Mouse (Mus musculus): ENCODE data around the gene Aqp2.
A peak's percentile ranks its signal among the peaks of the same experiment; 100 is the strongest.

The Aqp2 gene

DNA sequence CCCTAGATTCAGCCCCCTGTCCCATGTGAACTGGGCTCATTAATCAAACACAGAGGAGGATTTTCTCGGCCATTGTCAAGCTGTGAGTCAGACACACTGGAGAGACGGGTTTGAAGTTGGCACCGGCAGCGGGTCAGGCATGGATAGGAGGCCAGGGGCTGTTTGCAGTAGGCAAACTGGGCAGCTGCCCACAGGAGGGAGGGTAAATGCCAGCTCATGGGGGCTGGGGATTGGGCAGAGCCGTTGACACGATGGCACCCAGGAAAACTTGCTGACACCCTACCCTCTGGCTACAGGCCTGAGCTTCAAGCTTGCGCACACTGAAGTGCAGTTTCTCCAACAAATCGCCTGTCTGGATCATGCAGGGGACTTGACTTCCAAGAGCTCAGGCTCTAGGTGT lies 13.3 kb downstream of the Aqp2 start:
- no peak for DNase-seq

DNA sequence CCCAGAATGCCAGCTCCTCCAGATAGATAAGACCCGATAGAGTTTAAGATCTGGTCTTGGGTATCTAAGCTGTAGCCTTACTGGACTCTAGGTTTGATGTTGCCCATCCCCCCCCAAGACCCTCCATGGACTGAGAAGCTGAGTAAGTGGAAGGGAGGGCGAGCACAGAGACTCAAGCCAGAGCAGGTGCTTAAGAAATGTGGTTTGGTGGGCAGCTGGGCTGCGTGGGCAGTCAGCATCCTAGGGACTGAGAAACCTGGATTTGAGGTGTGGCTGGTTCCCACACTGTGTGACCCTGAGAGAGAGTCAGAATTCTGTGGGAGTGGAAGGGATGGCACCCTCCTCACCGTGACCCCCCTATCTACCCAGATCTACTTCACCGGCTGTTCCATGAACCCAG lies 14.0 kb downstream of the Aqp2 start:
- no peak for DNase-seq

DNA sequence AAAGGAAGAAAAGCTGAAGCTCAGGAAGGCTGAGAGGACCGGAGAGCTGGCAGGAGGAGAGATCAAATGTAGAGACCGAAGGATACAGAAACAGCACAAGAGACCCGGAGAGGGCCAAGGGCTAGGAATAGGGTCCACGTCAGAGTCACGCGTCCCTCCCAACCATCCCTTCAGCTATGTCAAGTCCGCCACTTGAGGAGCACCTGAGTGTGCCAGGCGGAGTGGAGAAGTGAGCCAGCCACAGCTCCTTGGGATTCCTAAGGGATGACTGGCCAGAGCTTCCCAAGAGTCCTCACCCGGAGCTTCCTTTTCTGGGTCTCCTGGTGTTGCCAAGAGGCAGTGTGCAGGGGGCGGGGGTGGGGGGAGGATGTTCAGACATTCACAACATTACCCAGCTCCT lies 16.1 kb downstream of the Aqp2 start:
- no peak for DNase-seq

DNA sequence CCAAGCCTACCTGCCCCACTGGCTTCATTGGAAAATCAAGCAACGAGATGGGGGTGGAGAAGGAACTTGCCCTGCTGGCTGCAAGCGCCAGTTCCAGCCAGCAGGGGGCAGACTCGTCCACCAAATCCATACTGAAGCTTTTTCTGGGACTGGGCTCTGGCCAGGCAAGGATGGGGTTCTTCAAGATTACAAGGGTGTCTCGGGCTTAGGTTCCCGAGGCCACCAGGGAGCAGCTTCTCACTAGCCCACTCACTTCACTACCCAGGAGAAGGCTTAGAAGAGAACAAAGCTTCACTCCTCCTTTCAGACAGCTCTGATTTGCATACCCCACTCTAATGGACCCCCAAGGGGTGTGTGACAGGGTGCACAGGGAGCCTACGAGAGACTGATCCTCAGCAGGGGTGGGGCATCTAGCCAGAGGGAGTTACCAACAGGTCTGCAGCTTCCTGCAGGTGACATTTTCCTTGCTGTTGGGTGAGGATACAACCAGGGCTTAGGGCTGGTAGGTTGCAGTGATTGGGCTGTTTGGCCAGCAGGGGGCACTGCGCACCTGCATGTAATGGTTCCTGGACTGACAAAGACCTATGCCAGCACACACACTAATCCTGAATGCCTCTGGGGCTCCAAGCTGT lies 17.3 kb downstream of the Aqp2 start:
- DNase-seq, result peak; percentile 86

DNA sequence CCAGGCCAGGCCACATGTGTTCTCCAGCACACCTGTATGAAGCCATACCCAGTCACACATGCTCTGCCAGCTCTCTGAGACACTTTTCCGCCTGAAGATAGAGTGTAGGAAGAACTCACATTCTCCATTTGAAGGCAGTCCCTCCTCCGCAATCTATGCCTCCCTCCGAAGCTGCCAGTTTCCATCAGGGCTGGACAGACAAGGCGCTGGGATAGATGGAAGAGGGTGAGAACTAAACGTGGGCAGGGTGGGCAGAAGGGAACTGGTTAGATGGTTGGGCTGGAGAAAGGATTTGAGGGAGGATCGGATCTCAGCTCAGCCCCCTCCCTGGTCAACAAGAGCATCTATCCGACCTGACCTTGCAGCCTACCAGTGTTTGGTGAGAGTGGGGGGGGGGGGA lies 18.0 kb downstream of the Aqp2 start:
- DNase-seq, result no peak

DNA sequence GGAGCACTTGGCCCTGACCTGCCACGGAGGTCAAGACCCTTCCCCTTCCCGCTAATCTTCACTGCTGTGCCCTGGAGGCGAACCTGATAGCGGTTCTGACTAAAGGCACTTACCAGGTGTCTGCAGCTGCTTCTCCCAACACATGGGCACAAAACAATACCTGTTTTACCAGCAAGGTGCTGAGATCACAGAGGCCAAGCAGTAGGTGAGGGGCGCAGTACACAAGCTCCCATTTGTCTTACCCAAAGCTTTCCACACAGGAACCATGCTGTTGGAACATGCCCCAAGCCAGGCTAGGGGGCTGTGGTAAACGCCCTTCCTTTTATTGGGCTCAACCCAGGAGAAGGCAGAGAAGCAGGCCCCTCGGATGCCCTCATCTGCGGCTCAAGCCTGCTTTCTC lies 18.7 kb downstream of the Aqp2 start:
- DNase-seq, result no peak

DNA sequence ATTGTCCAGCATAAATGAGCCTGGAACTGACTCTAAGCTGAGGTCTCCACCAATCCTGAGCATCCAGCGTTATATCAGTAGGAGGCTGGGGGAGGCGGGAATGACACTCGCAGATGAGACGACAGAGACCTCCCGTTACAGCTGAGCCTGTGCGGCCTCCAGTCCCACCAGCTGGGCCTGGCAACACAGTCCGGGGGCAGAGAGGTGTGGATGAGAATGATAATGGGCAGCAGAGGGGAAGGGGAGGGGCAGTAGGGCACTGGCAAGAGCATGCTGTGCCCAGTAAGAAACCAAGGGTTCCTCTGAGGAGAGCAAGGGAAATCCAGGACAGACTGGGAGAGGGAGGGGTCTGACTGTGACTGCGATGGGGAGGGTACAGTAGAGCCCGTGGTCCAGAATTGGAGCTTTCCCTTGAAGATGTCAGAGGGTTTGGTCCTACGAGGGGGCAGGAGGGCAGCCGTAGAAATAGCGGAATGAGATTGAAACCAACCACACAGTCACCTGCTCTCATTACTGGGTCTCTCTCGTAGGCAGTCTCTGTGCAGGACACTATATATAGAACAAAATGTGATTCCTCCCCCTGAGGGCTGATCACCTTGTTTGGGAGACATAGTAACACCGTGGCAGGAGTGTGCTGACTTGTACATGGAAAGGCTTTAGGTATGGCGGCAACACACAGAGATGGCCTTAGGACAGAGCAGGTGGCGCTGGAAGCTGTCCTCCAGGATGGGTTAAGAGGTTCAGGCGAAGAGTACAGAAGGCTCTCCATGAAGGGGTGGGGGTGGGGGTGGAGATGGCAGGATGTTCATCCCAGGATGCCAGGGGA lies 20.6 kb downstream of the Aqp2 start:
- DNase-seq, result no peak

DNA sequence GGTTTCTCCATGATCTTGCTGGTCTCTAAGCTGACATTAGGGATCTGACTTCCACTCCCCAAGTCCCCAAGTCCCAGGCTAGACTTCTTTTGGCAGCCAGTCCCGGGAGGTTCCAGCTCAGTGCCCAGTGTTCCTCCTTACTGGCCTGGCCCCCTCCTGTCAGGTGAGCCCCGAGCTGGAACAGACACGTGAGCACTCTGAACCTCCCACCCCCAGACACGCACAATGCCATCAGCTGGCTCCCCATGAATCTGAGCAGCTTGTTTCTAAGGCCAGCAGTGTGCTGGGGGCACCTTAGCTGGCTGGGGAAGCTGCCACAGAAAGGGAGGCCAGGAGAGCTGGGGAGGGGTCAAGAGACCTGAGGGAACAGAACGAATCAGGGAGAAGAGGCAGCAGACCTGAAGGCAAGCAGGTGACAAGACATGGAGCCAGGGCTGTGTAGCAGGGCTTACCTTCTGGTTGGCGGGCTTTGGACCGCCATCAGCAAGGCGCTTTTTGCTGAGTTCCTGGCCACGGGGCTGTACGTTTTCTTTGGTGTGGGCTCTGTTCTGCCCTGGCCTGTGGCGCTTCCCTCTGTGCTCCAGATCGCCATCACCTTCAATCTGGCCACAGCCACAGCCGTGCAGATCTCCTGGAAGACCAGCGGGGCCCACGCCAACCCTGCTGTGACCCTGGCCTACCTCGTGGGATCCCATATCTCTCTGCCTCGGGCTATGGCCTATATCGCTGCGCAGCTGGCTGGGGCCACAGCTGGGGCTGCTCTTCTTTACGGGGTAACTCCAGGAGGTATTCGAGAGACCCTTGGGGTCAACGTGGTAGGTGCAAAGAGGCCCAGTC lies 22.3 kb downstream of the Aqp2 start, which contains the start of gene Aqp6:
TSS of gene Aqp6 (plus strand) at position 415 of the 837 bp plus-strand sequence.
- DNase-seq, result no peak

DNA sequence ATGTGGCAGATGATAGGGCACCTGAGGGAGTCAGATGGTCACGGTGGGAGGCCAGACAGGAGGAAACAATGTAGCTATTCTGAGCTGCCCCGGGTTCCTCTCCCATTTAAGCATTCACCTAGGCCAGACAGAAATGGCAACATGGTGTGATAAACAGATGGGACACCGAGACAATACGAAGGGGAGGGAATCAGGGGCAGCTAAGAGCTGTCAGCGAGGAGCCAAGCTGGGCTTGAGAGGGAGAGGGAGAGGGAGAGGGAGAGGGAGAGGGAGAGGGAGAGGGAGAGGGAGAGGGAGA lies 22.9 kb downstream of the Aqp2 start:
- DNase-seq, result no peak

DNA sequence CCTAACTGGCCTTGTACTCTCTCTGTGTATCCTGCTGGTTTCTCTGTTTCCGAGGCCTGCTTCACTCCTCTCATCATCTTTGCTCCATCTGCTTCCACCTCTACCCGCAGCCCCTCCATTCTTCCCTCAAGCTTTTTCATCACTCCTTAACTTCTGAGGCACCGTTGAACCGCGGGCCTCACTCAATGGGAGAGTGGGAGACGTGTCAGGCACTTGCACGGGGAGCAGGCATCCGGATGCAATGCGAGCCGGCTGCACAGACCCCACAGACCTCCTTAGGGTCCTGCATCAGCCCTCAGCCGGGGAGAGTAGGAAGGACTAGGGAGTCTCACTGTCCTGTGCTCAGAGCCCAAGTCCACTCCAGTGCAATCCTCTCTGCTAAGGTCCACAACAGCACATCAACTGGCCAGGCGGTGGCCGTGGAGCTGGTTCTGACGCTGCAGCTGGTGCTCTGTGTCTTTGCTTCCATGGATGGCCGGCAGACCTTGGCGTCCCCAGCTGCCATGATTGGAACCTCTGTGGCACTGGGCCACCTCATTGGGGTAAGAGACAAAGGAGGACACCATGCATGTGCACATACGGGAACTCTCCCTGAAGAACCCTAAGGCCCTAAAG lies 23.5 kb downstream of the Aqp2 start:
- no peak for DNase-seq

DNA sequence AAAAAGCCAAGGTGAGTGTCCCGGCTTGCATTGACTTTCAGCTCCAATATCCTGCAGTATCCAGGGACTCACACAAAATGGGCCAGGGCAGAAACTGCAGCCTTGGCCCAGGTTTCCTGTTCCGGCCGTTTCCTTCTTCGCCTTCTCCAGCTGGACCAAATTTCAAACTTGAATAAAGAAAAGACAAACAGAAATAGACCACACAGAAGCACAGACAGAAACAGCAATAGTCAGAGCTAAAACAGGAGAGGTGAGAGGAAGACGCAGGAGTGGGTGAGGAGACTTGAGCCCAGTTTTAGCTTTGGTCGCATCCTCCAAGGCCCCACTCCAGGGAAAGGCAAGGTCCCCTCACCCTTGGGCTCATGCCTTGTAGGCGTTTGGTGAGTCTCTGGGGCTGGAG lies 24.4 kb downstream of the Aqp2 start:
- DNase-seq, result no peak

DNA sequence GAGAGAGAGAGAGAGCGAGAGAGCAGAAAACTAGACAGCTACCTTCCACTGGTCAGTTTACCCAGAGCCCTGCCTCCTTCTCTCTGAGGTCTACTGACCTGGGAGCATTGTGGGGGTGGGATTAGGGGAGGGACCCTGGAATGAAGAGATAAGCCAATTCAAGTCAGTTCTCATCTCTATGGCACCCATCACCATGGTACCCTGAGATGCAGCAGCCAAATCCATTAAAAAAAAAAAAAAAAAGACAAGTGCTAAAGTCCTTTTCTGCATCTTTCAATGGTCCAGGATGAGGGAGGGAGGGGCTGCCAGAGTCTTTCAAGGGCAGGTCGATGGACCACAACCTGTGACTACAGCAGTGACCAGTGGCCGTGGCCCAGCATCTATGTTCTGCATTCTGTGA lies 26.7 kb downstream of the Aqp2 start:
- DNase-seq, result no peak

DNA sequence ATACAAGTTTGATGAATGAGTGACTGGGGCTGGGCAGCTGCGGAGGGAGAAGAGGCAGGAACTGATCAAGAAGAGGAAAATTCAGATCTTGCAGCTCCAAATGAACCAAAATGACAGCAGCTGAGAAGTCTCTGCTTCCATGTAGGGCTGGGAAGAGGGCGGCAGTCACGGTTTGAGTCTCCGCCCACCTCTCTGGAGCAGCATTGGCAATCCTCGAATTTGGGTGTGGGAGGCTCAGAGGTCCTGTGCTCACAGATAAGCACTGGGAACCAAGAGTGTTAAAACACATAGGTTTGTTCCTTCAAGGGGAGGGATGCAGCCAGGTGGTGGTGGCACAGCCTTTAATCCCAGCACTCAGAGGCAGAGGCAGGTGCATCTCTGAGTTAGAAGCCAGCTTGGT lies 27.7 kb downstream of the Aqp2 start:
- DNase-seq, result no peak

DNA sequence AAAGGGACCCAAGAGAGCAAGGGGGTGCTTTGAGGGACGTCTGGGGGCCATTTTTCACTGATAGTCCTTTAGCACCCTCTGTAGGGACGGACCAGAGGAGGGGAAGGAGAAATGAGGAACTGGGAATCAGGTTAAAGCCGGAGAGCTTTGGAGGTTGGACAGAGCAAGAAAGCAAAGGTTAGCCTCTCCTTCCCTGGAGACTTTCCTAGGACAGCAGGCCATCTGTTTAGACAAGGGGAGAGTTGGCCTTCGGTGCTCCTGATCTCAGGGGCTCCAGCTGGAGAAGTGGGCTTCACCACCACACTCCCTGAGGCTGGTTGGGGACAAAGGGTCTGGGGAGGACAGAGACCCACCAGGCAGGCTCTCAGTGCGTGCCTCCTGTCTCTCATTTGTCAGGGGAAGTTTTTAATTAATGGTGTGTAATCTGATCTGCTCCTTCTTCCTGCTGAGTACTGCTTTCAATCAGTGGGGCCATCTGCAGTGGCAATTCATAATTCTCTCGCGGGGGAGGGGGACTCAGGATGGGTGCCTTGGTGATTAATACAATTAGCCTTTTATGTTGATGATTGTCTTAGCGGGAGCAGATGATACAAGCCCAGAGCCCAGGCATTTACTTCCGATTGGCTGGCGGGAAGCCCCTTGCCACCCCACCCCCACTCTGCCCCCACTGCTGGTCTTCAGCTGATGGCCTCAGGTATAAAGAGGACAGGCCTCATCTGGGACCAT lies 28.7 kb downstream of the Aqp2 start:
- no peak for DNase-seq

DNA sequence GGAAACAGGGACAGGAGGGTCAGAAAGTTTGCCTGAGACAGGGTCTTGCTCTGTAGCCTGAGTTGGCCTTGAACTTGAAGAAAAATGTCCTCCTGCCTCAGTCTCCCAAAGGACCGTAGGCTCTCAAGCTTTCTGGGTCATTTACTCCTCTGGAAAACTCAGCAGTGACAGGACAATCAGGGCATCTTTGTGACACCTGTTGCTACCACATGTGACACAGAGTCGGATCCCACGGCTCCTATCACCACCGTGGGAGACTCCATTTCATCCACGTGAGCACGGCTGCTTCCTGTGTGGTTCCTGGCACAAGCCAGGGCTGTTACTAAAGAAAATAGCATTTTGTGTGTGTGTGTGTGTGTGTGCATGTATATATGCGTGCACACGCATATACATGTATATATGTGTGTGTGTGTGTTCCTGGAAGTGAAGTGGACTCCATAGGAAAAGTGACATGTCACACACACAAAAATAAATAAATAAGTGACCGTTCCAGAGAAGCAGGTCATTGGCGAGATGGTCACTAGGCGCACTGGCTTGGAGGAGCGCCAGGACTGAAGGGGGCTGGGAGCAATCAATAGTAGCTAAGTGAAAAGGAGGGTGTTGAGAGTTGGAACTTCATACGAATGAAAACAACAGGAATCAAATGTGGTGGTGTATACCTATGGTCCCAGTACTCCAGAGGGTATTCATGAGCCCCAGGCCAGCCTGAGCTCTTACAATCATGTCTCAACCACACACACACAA lies 29.7 kb downstream of the Aqp2 start:
- DNase-seq, result no peak

DNA sequence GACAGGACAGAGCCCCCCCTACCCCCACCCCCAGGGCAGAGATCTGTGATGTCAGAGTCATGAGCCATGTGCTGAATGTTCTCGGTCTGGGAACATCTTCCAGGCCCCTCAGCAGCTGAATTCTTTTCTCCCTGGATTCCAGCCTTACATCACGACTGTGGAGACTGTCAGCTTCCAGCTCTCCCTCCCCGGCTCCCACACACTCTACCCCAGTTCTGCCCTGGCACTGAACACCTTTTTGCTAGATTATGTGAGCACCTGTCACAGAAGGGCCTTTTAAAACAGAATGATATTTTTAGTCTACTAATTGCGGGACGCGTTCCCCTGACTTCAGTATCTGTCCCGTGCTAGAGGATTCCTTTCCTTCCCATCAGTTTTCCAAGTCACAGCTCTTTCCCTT lies 32.7 kb downstream of the Aqp2 start:
- DNase-seq, result no peak

DNA sequence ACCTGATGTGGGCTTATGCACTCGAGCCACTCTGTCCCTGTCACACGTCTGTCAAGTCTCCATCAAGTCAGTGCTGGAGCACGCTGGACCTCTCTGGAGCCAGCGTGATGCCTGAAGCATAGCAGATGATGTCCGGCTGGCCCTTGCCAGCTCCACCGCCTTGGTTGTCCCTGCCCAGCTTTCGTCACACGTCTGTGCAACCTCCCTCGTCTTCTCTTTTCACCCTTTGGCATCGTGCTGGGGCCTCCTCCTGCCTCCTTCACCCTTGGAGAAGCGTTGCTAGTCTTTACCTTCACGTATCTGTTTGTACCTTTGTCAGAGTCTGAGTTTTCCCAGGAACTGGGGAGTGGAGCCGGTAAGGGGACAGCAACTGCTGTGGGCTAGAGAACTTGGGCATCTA lies 35.4 kb downstream of the Aqp2 start:
- no peak for DNase-seq

DNA sequence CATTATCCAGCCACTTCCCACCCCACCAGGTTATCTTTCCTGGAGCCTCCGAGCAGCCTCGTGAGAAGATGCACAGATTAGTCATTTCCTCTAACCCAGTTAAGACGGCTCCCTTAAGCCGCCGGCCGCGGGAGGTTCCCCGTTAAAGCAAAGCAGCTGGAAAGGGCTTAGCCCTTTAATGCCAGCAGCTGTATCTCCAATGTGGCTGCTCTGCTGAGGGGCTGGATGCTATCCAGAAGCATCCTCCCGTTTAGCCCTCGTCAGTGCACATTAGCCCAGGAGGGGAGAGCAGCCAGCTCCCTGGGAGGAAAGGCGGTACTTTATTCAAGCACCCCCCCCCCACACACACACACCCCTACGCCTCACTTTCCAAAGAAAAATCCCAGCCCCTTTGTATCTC lies 35.9 kb downstream of the Aqp2 start:
- peak; percentile 54 for DNase-seq

DNA sequence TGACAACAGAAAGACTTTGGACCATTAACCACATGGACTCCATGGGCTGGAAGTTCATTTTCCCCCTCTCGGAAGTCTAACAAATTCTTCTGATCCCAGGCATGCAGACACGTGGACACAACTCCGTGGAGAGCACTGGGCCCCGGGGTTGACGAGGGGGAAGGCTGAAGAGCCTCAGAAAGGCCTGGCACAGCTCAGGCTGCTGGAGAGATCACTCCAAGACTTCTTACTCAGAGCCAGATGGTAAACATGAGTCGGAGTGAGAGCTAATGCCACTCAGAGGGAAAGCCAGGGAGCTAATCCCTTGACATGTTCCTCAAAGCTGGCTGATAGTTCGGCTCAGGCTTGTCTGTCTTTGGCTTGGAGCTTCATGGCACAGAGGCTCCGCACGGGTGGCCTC lies 36.4 kb downstream of the Aqp2 start:
- DNase-seq, result no peak

DNA sequence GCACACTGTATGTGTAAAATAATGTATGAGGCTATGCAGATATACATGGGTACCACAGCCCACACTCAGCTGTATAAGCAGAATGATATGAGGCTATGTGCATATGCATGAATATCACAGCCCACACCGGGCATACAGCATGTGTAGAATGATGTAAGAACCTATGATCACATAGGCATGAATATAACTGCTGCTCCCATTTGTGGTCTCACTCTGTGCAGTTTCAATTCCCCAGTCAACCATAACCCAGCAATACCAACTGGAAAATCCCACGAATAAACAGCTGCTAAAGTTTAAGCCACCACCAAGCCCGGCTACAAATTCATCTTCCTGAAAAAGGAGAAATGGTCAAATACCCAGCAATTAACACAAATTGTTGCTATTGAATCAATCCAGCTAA lies 39.7 kb downstream of the Aqp2 start:
- no peak for DNase-seq

DNA sequence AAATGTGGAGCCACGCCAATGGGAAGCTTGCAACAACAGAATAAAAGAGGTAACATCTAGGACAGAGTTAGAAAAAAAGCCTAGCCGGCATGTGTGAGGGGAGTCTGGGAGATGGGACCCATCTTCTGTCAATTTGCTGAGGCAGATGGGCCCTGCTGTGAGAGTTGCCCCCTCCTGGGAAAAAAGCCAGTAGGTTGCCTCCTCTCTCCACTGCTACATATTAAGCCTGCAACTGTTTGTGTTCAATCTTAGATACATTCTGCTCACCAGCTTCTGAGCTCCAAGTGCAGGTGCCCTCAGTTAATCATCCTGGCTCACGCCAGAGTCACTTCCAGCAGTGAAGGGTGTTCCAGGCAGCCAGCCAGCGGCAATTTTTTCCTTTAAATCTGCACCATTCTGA lies 41.0 kb downstream of the Aqp2 start:
- no peak for DNase-seq

DNA sequence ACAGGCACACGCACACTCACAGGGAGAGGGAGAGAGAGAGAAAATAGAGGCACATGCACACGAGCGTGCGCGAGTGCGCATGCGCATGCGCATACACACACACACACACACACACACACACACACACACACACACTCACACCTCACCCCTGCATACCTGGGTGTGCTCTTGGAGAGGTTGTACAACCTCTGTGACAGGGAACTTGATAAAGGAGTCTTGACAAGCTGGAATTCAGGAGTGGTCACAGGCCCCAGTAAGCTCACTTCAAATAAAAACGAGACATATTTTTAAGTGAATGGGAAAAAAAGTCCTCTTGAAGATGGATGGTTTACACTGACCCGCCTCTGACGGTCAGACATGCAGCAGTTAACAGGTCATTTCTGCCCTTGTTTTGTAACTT lies 43.2 kb downstream of the Aqp2 start:
- no peak for DNase-seq

Data from kidney, postnatal 14 days (tissue).